Mouse (Mus musculus) embryo, embryonic 11 days (tissue): ENCODE measurements at regions not wholly inside any gene's neighbourhood (a gene's known extent, or its start where the extent isn't known, plus 50 kb on each side); places are given as distances from the start of the nearest gene placed in this dataset.
A peak's percentile ranks its signal among the peaks of the same experiment; 100 is the strongest.

ENCODE experiments used
- DNase-seq: peaks from one replicate; pipeline ENCODE4 v3.0.0-alpha.2; 2015

DNA sequence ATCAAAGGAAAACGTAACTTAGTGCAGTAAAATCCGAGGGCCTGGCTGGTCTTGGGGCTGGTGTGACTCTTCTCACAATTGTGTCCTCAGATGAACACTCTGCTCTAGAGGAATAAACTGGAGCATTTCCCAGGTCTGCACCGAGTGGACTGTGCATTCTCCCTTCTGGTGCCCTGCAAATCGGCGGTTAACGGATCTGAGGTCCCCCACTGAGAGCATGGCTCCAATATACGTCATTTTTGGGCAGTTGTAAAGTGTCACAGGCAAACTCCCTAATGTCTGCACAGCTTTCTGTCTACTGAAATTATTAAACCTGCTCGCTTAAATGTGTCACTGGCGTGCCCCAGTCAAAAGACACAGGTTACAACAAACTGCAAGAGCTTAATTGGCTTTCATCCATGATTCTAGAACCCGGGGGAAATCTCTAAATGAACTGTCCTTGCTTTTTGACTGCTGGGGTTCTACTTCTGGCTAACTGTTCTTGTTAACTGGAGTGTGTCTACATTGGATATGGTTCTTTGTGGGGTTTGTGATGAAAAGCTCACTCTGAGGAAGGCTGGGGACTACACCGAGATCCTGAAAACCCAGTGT, 93.7 kb upstream of the Gm47985 start:
- DNase-seq = no peak

DNA sequence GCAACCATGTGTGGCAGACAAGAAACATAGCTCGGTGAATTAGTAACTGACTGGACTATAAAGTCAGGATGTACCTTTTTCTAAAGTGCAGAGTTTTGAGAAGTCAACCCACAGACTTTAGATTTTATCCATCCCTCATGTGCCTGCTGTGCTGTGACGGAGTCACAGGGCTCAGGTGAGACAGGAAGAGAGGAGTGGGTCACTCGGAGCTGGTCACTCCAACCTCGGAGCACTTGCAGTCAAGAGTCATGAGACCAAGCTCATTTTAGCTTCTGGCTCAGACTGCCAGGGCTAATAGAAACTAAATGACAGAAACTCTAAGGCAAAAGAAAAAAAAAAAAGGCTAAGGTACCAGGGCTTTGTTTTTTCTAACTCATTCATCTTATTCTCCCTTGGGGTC, 90.3 kb upstream of the Gm47985 start:
- DNase-seq = no peak

DNA sequence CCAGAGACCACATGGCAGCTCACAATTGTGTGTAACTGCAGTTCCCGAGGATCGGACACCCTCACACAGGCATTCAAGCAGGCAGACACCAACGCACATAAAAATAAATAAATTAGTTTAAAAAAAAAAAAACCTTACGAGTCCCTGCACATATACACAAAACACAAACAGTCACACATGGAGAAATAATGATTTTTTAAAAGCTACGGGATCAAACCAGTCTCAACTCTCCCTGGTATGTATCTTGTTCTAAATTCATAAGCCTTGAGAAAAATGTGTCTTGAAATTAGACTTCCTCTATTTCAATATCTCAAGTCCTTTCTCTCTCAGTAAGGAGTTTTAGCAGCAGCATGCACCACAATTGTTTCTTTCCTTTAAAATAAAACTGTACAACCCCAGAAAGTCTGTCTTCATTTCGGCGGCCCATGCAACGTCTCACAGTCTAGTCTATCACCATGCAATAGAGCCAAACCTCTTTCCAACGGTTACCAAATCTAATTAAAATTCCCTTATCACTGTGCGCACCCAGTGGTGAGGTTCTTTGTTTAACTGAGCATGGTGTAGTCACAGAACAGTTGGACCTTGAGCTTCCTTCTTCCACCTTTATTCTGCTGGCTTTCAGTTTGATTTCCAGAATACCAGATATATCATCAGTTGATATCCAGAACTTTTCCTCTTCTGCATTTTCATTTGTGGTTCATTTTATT, 86.8 kb upstream of the Gm47985 start:
- DNase-seq = no peak

DNA sequence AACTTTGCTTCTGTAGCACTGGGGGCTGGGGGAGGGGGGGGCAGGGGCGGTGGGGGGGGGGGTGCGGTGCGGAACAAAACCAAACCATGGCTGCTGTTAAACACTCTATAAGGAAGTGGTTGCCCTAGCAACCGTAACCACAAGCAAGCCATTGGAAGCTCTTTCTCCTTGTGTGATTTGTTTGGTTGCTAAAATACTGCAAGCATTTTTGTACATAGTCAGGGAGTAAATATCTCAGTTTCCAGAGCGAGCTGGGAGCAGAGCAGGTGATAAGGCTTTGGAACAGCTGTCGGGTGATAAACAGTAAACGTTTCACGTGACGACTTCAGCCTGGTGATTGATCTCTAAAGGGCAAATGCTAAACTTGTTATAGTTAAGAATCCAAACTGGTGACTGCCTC, 86.3 kb upstream of the Gm47985 start:
- peak; percentile 56 for DNase-seq

DNA sequence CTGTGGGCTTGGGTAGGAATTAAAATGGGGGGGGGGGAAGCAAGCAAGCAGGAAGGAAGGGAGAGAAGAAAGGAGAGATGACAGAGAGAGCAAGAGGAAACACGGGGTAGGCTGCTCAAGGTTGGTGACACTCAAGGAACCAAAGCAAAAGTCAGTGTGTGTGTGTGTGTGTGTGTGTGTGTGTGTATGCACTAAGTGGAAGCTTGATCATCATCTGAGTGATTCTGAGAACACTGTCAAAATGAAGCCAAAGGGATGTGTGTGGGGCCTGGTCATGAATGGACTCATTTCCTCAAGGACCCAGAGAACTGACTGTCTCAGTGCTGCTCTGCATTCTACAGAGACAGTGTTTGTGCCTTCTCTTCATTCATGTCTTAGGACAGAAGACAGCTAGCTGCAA, 84.8 kb upstream of the Gm47985 start:
- DNase-seq = no peak

DNA sequence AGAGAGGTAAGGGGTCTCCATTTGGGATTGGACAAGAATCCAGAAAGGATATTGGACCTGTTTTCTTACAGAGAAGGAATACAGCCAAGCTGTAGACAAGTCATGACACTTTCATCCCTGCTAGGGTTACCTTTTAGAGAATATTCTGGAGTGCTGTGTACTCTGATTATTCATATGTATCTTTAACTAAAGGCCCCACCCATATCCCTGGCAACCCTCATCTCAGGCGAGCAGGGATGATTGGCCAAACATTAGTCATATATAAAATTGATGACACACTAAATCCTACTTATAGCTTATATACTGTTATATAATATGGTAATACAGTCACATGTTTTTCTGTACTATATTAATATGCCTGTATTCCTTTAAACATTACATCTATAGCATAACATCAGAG, 83.6 kb upstream of the Gm47985 start:
- DNase-seq = no peak

DNA sequence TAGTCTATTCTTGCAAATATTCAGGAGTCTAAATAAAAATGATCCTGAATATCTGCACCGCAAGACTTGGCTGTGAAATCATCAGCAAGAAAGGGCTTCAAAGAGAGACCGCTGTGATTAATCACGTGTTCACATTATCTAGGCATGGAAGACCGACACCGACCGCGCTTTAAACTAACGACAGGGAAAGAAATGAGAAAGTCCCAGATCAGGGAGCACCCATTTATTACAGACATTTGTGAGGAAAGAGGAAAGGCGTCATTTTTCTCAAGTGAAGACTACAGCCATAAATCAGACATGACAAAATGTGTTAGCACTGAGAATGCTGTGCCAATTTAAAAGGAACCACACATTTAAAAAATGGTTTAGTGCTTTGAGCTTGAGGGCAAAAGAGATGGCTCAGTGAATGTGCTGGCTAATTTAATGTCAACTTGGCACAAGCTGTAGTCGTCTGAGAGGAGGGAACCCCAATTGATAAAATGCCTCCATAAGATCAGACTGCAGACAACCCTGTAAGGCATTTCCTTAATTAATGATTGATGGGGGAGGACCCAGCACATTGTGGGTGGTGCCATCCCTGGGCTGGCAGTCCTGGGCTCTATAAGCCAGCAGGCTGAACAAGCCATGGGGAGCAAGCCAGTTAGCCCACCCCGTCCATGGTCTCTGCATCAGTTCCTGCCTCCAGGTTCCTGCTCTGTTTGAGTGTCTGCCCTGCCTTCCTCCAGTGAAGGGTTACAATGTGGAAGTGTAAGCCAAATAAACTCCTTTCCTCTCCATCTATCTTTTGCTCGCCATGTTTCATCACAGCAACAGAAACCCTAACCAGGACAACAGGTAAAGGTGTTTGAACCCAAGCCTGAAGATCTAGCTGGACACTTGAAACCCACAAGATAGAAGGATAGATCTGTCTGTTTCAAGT, 81.5 kb upstream of the Gm47985 start:
- DNase-seq = no peak

DNA sequence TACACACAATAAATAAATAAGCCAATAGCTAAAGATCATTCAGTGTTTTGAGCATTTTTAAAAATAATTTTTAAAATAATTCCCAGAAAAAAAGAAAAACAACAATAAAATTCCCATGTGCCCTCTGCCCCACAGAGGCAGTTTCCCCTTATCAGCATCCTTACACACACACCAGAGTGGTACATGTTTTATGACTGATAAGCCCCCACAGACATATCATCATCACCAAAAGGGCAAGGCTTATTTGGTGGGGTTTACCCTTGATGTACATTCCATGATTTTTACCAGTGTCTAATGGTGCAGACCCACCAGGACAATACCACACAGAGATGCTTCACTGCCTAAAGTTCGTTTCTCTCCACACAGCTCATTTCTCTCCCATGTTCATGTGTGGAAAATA, 80.8 kb upstream of the Gm47985 start:
- no peak for DNase-seq

DNA sequence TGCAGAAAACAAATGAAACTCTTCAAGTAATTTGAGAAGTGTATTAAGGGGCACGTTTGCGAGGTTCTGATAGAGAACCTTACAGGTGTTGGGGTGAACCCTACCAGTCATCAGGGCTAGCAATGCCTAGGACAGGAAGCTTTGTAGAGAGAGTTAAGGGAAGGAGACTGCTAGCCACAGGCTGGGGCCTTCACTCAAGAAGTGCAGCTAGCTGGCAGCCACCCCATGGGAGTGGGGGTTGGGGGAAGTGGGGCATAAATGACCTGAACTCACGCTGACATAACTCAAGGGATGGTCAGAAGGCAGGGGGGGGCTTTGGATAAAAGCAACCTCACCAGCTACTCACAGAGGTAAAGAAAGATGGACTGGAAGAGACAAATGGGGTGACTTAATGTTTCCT, 80.3 kb upstream of the Gm47985 start:
- no peak for DNase-seq

DNA sequence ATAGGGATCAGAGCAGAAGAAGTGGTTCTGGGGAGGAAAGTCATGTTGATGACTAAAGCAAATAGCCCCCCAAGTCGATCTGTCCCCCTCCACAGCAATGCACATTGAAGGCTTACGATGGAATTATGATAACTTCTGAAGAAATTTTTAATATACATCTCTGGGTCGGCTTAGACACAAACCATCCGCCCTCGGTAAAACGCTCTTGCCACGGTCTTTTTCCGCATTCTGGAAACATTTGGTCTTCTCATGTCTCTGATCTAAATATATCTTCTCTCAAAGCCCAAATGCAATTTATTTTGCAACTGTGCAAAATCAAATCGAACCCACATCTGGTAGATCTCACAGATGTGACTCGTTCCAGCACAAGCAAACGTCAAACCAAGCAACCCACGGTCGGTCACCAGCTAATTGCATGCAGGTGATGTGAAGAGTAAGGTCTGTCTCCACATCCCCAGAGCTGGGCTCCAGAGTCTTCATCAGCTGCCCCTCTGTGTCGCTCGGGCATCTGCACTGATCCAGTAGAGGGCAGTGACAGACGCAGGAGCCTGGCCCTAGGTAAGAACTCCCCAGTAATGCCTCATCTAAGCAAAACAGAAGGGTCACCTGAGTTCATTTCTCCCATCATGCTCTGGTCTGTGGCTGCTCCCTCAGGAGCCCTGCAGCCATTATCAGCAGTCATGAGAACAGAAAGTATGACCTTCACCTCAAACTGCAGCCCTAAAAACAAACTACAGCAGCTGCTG, 79.5 kb upstream of the Gm47985 start:
- DNase-seq = peak; percentile 41

DNA sequence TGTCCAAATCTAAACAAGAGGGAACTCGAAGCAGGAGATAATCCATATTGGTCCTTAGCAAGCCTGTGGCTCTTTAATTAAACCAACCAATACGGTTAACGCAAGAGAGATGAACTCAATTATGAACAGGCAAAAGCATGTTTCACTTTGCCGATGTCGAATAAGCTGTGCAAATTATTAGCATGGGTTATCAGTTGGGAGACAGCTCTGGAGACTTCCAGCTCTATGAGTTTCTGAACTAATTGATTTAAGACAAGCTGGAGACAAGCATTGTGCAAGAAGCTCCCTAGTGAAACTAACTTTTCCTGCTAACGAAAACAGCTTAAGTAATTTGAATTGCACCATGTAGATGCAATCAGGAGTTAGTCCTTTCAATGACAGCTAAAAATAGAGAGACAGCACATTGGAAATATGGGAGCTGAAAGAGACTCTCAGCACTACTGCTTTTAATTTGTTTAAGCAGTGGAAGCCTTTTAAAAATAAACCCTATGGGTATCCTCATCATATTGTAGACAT, 78.8 kb upstream of the Gm47985 start:
- DNase-seq = no peak

DNA sequence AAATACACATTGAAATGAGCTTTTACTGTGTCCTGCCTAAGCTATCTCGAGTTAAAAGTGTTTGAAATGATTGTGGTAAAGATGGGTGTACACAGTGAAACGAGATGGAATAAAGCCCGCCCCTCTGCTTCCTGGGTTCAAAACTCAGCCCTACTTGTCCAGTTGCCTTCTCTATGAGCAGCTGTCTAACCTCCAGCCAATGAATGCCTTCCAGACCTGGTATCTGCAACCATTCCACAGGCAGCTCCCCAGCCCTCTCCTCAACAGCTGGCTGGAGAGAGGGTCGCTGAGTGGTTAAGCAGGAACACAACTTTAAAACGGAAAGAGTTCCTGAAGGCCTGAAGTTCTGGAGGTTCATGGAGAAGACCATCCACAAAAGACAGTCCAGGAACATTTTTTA, 78.0 kb upstream of the Gm47985 start:
- no peak for DNase-seq

DNA sequence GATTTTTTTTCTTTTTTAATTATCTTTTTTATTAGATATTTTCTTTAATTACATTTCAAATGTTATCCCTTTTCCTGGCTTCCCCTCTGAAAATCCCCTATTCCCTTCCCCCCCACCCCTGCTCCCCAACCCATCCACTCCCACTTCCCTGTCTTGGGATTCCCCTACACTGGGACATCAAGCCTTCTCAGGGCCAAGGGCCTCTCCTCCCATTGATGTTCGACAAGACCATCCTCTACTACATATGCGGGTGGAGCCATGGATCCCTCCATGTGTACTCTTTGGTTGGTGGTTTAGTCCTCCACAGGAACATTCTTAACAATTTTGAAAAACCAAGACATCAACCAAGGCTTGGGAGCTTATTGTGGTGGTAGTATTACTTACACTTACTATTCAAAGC, 77.5 kb upstream of the Gm47985 start:
- no peak for DNase-seq

DNA sequence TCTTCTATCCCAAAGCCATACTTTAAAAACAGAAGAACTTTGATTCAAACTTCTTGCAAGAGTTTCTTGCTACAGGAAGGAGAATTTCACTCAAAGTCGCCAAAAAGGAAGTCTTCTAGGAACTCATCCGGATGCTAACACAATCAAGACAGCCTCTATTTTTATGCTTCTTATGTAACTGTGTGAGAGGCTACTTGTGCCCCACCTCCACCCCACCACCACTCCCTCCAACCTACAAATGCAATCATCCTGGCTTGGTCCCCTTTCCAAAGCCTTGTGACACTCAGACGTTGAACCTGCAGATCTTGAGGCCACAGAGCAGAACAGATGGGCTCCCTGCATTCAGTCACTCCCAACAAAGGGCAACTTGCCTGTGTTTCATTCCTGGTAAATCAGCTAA, 77.1 kb upstream of the Gm47985 start:
- no peak for DNase-seq

DNA sequence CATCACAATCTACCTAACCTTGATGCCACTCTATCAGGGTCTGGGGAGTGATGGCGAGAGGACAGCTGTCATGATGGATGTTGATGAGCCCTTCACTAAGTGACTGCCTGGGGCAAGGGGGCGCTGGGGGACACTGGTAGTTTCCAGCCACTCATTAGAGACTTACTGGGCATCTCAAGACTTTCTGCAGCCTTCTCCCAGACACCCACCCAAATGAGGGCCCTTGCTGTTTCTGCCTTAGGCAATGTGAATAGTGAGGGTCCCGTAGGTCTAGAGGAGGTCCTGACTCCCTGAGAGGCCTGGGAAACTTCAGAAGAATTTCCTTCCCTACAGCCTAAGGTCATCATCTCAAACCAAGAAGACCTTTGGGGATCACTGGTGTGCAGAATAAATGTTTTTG, 74.9 kb upstream of the Gm47985 start:
- DNase-seq = no peak

DNA sequence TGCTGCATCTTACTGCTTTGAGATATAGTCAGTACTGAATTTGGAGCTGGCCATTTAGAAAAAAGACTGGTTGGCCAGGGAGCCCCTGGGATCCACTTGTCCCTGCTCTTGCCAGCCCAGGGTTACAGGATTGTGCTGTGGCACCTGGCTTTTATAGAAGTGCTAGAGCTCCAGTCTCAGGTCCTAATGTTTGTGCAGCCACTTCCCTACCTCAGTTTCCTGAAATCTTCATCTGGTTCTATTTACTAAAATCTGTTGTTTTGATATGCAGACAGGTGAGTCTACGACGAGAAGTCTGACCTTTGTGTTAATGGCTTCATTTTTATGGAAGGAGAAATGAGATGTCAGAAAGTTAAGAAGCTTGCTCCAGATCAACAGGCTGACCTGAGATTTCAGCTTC, 73.0 kb upstream of the Gm47985 start:
- DNase-seq = no peak

DNA sequence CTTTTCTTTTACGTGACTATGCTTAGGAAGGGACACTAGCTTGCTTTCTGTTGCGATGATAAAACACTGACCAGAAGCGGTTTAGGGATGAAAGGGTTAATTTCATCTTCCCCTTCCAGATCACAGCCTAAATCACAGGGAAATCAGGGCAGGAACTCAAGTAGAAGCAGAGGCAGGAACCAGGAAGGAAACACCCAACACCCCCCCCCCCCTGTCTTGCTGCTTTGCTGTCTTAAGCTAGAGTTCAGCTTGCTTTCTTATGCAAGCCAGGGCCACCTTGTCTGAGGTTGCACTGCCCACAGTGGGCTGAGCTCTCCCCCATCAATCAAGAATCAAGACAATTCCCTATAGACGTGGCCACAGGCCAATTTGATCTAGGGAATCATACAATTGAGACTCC, 71.9 kb upstream of the Gm47985 start:
- no peak for DNase-seq

DNA sequence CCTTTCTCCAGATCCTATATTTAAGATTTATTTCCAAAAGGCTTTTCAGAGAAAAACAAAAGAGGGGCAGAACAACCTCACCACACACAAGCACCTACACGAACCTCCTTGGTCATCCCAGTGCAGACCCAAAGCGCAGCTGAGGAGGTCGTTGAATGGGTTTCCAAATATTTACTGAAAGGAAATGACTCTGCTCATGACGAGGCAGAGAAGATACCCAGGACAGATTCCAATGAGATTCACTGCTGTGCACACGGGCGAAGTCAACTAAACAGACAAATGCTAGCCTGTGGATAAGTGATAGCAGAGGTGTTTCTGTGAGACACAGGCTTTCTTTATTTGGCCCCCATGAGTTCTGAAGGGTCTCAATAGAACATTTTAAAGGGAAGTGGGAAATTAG, 70.7 kb upstream of the Gm47985 start:
- DNase-seq = no peak

DNA sequence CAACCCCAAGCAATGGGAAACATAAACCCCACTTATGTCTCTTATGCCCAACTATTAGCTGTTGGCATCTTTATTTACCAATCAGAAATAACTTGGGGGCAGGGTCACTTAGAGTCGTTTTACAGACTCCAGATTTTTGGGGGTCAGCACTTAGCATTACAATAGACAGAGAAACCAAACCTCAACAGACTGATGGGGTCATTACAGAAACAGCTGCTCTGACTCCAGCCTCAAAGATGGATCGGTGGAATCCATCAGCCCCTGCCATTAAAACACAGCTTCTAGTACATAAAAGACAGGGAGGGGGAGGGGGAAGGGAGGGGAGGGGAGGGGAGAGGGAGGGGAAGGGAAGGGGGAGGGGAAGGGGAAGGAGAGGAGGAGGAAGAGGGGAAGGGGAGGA, 69.9 kb upstream of the Gm47985 start:
- peak; percentile 32 for DNase-seq

DNA sequence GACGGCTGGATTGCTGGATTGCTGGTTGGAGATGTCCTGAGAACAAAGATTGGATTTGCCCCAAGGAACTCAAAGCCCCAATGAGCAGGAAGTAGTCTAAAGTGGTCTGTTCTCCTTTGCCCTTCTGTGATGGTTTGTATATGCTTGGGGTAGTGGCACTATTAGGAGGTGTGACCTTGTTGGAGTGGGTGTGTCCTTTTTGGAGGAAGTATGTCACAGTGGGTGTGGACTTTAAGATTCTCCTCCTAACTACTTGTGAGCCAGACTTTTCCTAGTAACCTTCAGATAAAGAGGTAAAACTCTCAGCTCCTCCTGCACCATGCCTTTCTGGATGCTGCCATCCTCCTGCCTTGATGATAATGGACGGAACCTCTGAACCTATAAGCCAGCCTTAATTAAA, 69.1 kb upstream of the Gm47985 start:
- DNase-seq = no peak

DNA sequence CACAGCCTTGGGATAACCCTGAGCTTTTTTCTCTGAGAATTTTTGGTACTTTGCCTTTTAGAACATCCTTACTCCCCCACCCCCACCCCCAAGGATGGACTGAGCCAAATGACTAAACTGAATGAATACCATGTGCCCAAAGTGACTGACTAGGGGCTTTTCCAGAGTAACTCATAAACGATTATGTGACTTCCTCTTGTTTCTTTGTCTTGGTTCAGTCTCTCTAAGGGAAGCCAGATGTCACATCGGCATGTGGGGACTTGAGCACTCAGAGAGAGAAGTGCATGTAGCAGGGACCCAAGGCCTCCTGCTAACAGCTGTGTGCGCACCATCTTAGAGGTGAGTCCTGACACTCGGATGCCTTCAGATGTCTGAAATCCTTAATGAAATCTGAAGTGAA, 63.8 kb upstream of the Gm47985 start:
- peak; percentile 41 for DNase-seq

DNA sequence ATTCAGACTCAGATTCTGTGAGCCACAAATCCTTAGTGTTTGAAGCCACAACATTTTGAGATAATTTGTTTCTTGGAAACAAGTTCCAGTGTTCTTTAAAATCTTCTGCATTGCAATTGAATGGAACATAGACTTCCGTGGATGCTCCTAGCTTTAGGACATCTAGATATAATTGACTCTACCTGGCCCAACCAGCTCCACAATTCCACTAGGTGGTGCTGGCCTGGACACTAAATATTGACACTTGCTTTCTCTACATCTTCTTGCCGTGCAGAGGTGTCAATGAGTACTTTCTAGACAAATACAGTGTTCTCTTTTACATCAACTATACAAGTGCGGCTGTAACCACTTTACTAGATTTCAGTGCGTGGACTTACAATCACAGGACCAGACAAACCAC, 63.4 kb upstream of the Gm47985 start:
- no peak for DNase-seq

DNA sequence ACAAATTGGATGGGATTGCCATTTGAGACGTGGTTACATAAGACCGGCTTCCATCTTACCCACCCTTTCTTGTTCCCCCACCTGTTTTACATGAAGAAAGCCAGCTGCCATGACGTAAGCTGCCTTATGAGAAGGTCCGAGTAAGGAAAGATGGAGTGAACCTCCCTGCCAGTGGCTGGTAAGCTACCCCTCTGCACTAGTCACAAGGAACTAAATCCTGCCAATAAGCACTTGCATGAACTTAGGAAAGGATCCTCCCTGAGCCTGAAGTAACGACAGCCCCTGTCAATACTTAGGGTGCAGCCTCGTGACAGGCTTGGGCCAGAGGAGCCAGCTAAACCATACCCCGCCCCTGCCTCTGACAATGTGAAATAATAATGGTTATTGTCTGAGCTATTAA, 62.8 kb upstream of the Gm47985 start:
- DNase-seq = no peak
